Mouse (Mus musculus): Measurements from ENCODE around the gene Spata46. TPM values are rescaled to one million over a fixed set of nuclear protein-coding genes. Genes with fewer than 3 reads are reported as not detected.

Gene Spata46
- polyA plus RNA-seq, 1 experiment from 2014 or later = 1.00 TPM

- H3K4me2 ChIP-seq = no peak overlapping the region
- H3K9me3 ChIP-seq = no peaks in the 10 kb centered on the region
- no peaks in the 10 kb centered on the region for H3K36me3 ChIP-seq
- H3K4me1 ChIP-seq = no peaks in the 10 kb centered on the region
- no peak overlapping the region for H3K9ac ChIP-seq
- WGBS = 71% methylated on average over 3 of the region's 3 CpGs
- H3K27ac ChIP-seq = no peak overlapping the region
- H3K4me3 ChIP-seq = no peak overlapping the region
- H3K27me3 ChIP-seq = no peaks in the 10 kb centered on the region
- no peak for ATAC-seq (ENCODE audit: insufficient number of reproducible peaks, low FRiP score, low TSS enrichment, low read depth)
Measured at GRCm38 (mm10) chr1:170346266-170346665, 37.7 kb downstream of the Spata46 start.

- Histone ChIP-seq H3K4me1 (no peaks in the 10 kb centered on the region), H3K4me2 (no peak overlapping the region), H3K27me3 (no peaks in the 10 kb centered on the region), H3K36me3 (no peaks in the 10 kb centered on the region), H3K9me3 (no peaks in the 10 kb centered on the region), H3K4me3 (no peak overlapping the region), H3K9ac (no peak overlapping the region), H3K27ac (no peak overlapping the region)
- ATAC-seq (ENCODE audit: insufficient number of reproducible peaks, low FRiP score, low TSS enrichment, low read depth) = no peak
Measured at GRCm38 (mm10) chr1:170351080-170351479, 42.5 kb downstream of the Spata46 start.

DNA sequence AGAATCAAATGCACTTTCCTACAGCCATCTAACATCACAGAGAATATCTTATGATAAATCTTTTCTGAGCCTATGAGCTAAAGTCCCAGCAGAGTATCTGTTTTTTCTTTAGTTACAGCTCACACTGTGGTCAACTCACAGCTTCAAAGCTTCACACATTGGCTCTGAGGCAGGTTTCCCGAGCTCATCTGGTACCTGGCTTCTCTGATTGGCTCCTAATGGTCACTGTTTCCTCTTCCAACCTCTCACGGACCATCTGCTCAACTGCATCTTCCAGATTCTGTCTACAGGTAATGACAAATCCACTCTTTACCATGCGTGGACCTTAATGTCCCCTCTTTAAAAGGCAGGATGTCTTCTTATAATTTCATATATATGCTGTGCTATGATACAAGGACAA, 44.7 kb downstream of the Spata46 start:
- no peak overlapping the region for H3K9ac ChIP-seq
- 52% methylated on average over 3 of the region's 3 CpGs for WGBS
- H3K4me2 ChIP-seq = no peak overlapping the region
- ATAC-seq (ENCODE audit: insufficient number of reproducible peaks, low FRiP score, low TSS enrichment, low read depth) = no peak
- no peaks in the 10 kb centered on the region for H3K9me3 ChIP-seq
- H3K4me1 ChIP-seq = no peaks in the 10 kb centered on the region
- H3K27ac ChIP-seq = no peak overlapping the region
- H3K27me3 ChIP-seq = no peaks in the 10 kb centered on the region
- no peak overlapping the region for H3K4me3 ChIP-seq
- H3K36me3 ChIP-seq = no peaks in the 10 kb centered on the region

GRCm38 (mm10) chr1:170360183-170360915, 51.7 kb downstream of the Spata46 start:
- Histone ChIP-seq H3K4me3 (no peak overlapping the region), H3K4me2 (no peak overlapping the region), H3K9ac (no peak overlapping the region), H3K9me3 (no peaks in the 10 kb centered on the region), H3K4me1 (no peaks in the 10 kb centered on the region), H3K27ac (no peak overlapping the region), H3K27me3 (no peaks in the 10 kb centered on the region), H3K36me3 (no peaks in the 10 kb centered on the region)
- ATAC-seq (ENCODE audit: insufficient number of reproducible peaks, low FRiP score, low TSS enrichment, low read depth) = no peak
- 64% methylated on average over 10 of the region's 10 CpGs for WGBS

Other genes starting within 250 kb of the Spata46 start
- gene Ddr2, start 198.0 kb upstream of the Spata46 start, polyA plus RNA-seq (2015; fragmentation: Nextera tagmentation; extraction: Ambion mirVana) = 87.3 and 91.8 TPM in 2 replicates
- gene Uap1, start 133.8 kb upstream of the Spata46 start, polyA plus RNA-seq (2015; fragmentation: Nextera tagmentation; extraction: Ambion mirVana) = 75.5 and 75.7 TPM in 2 replicates
- gene Uhmk1, start 93.4 kb upstream of the Spata46 start, polyA plus RNA-seq (2015; fragmentation: Nextera tagmentation; extraction: Ambion mirVana) = 4.9 and 6.7 TPM in 2 replicates
- gene Sh2d1b2, start 76.1 kb upstream of the Spata46 start, polyA plus RNA-seq (2015; fragmentation: Nextera tagmentation; extraction: Ambion mirVana) = not detected in 2 replicates
- gene Sh2d1b1, start 31.5 kb upstream of the Spata46 start, polyA plus RNA-seq (2015; fragmentation: Nextera tagmentation; extraction: Ambion mirVana) = 0.13 and 0.24 TPM in 2 replicates
- 3.0 TPM in 2 replicates for gene Gm7694, start 2.5 kb upstream of the Spata46 start, polyA plus RNA-seq (2015; fragmentation: Nextera tagmentation; extraction: Ambion mirVana)

Data from limb, embryonic 15.5 days (tissue).